Mouse (Mus musculus) layer of hippocampus, postnatal 10 days (tissue): ENCODE data around the gene Slc35f3. TPM values are rescaled to one million over a fixed set of nuclear protein-coding genes. Genes with fewer than 3 reads are reported as not detected.
A peak's percentile ranks its signal among the peaks of the same experiment; 100 is the strongest.
"Not testable (repeated sequence)": the region's sequence is repeated elsewhere in the genome, so short reads cannot be mapped to it uniquely, and the experiment has no call there.

Experiments
- DNase-seq, 2 experiments: peaks; one replicate each; pipeline ENCODE4 v3.0.0; 2021; ENCODE audit warnings: low spot score in 2 of 2
- total RNA-seq, 2 experiments: library from RNA; stranded (reverse); gene quantifications; 2 replicates each; pipeline ENCODE4 v1.2.3; 2021

The Slc35f3 gene
- total RNA-seq, 2 experiments from 2014 or later, result 30.4 to 31.0 TPM

DNA sequence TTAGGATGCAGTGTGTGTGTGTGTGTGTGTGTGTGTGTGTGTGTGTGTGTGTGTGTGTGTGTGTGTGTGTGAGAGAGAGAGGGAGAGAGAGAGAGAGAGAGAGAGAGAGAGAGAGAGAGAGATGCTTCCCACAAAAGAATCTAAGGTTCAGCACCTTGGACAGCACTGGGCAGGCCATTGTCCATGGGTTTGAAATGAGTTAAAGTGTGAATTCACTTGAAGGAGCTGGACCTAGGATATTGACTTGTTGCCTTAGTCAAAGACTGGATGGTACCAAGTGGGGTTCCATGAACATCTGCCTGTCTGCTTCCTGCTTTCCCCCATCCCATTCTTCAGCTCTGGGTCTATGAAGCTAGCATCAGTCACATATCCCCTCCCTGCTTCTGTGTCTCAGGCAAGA lies 106.2 kb downstream of the Slc35f3 start:
- not testable (repeated sequence) for DNase-seq

DNA sequence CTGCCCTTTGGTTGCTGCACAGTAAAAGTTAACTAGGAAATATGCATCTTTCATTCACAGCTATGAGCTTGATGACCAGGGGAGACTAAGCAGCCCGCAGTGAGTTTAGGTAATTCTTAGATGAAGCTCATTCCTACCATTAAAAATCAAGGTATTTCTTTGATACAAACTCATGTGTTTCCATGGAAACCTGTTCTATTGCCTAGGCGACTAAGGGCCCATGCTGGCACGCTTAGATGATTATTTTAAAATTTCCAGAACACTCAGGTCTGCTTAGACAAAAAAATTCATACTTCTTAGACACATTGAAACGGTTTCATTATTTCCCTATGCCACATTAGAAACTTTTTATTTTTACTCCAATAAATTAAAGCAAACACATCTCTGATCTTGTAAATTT lies 106.7 kb downstream of the Slc35f3 start:
- no peak for DNase-seq

DNA sequence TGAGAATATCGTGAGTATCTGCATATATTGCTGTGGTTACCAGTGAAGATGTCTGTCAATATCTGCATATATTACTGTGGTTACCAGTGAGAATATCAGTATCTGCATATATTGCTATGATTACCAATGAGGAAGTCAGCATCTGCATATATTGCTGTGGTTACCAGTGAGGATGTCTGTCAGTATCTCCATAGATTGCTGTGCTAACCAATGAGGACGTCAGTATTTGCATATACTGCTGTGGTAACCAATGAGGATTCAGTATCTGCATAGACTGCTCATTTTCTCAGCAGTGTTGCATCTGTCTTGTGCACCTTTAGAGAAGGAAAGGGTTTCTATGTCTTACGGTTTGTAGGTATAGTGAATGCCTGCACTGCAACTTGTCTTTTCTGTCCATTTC lies 122.5 kb downstream of the Slc35f3 start:
- DNase-seq, result no peak

DNA sequence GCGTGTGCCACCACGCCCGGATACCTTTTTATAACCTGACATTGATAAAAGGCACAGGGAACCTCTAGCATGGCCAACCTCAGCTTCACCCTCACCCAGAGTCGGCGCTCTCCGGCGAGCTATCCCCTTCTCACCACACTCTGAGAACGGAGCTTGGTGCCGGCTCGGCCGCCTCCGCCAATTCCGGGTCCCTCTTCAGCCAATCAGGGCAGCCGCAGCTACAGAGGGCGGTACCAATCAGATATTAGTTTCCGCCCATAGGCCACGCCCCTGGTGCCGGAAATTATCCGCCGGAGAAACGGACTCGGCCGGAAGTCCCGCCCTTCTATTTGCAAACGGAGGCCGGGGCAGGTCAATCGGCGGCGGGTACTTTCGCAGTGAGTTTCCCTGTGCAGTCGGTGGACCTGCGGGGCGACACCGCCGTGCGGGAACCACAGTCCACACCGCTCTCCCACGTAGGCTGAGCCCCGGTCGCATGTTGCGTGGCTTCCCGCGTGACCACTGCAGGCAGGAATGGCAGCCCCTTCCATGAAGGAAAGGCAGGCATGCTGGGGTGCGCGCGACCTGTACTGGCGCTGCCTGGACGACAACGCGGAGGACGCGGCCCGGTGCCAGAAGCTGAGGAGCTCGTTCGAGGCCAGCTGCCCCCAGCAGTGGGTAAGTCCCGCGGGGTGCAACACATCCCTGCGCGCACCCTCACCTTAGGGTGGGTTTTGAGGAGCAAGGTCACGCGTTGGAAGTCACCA lies 124.0 kb downstream of the Slc35f3 start, which contains the start of gene Coa6:
Coa6 (plus strand) TSS at position 342 of the 746 bp plus-strand sequence.
- DNase-seq, result peak; percentile 98

DNA sequence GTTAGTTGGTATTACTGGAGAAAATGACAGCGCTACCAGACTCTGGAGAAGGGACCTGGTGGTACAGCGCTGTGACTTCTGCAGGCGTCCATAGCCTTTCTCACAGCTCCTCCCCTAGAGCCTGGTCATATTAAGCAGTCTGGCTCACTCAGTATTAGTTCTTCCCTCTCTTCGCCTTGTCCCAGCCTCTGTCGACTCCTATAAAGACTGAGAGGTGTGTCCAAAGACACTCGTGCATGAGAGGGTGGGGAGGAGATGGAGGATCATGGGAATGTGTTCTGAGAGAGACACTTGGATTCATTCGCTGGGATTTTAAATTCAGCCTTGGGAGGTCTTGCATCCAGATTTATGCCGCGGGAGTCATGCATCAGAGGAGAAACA lies 124.6 kb downstream of the Slc35f3 start:
- DNase-seq, result no peak

DNA sequence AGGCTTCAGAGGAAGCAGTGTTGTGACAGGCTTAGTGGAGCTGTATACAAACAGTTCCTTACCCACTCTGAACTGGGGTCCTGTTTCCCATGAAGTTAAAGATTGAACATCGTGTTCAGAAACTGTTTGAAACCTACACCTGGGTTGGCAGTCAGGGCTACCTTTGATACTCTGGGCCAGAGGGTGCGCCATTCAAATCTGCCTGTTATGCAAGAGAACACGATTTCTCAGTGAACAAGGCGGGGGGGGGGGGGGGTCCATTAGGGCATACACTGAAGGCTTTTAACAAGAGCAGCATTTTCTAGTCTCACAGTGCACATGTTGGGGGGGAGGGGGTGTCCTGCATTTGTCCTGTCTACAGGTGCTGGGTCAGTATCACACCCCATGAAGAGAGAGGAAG lies 125.8 kb downstream of the Slc35f3 start:
- DNase-seq, result no peak

DNA sequence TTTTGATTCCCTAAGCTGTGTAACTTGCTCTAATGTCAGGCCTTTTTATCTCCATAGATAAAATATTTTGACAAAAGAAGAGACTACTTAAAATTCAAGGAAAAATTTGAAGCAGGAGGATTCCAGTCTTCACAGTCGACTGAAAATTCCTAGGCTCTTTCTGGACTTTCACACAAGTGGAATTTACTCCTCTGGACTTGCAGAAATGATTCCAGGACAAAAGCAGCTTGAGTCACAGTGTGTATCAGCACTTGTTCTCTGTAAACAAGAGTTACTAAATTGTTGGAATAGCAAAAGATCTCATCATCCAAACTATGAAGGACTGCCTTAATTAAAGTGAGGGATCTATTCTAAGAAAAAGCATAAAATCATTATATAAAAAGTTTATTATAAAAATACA lies 126.6 kb downstream of the Slc35f3 start:
- no peak for DNase-seq

DNA sequence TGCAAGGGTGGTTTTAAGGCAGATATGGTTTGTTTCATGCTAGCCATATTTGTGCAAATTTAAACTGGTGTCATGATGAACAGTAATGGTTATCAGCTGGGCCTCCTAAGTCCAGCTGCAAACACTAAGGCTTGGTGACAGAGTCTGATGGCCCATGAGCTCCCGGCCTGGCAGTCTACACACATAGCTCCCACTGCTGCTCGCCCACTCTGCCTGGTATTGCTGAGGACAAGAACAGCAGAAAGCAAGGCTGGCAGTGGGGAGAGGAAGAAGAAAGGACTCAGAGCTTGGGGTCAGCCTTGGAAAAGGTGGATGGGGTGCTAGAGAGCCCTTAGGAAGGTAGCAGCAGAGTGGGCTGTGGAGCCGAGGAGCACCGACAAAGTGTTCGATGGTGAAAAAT lies 131.3 kb downstream of the Slc35f3 start:
- no peak for DNase-seq

DNA sequence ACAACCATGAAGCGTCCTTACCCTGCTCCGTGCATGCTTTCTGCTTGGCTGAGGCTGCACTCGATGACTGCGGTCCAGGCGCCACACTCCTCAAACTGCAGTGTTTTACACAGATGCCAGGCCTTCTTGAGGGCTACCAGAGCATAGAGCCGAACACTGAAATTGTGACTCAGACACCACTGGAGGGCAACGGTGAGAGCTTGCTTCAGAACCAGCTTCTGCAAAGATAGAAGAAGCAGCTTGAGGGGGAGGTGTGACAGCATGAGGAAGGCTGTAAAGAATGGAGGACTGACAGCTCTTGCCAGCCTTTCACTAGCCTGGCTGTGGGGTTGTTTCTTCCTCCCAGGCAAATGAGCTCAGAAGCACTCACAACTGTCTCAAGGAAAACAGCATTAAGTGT lies 135.5 kb downstream of the Slc35f3 start:
- peak in 1 of 2 experiments; percentile 24 for DNase-seq

DNA sequence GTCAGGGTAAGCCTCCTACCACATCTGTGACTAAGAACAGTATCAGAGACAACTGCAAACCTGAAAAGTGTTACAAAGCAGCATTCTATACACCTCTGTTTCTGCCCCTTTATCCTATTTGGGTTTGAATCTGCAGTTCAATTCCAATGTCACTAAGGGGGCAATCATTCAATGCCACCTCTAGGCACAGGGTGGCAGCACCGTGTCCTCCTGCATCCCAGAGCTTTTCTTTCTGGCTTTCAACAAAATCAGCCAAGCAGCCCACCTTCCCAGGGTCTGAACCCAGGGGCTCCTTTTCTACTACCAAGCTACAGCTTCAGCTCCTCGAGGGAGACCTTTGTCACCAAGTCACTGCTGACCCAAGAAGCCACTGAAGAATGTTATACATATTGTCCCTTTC lies 140.6 kb downstream of the Slc35f3 start:
- no peak for DNase-seq

Other genes starting within 250 kb of the Slc35f3 start
- 10 to 100 TPM; 25.6 to 28.1 TPM for gene Coa6, start 124.0 kb downstream of the Slc35f3 start, total RNA-seq
- gene Tarbp1, start 176.5 kb downstream of the Slc35f3 start, total RNA-seq, result 1 to 10 TPM; 4.4 to 5.9 TPM